Mouse (Mus musculus) brain, embryonic 14.5 days (tissue): ENCODE measurements around the gene Sdhb.

Source experiments
- CTCF ChIP-seq: fragments of 200-500 bp; IDR thresholded peaks from 2 replicates; pipeline ENCODE4 v1.5.1; 2012; ENCODE audit warnings: inconsistent platforms, mild to moderate bottlenecking, moderate library complexity, borderline replicate concordance; ENCODE audit not compliant: insufficient read depth, insufficient read length; ENCODE audit errors: extremely low read depth
- POLR2A ChIP-seq: fragments of 200-500 bp; IDR thresholded peaks from 2 replicates; pipeline ENCODE4 v1.6.1; 2012; ENCODE audit warnings: mild to moderate bottlenecking, inconsistent platforms, borderline replicate concordance; ENCODE audit not compliant: poor library complexity, insufficient read depth, insufficient read length, severe bottlenecking; ENCODE audit errors: extremely low read depth

DNA sequence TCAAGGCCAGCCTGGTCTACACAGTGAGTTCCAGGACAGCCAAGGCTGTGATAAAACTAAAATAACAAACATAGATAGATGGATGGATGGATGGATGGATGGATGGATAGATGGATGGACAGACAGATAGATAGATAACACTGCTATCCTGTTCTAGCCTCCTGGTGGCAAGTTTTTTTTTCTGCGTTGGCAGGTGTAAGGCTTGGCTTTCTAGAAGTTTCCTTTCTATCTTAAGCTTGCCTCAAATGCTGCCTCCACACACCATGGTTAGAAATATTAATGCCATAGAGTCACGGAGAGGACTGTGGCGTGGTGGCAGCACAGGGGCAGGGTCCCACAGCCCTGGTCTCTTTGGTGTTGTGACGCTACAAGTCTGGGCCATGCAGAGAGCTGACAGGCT is 15.4 kb upstream of the Sdhb start:
- no peak for TF ChIP-seq CTCF
- TF ChIP-seq POLR2A: no peak
